Mouse (Mus musculus) thymus, adult 2 months (tissue): ENCODE results near the gene Eml2. TPM values are rescaled to one million over a fixed set of nuclear protein-coding genes. Genes with fewer than 3 reads are reported as not detected.
A peak's percentile ranks its signal among the peaks of the same experiment; 100 is the strongest.

ENCODE experiments used
- DNase-seq: peaks from one replicate; pipeline ENCODE4 v3.0.0; 2021
- H3K27ac ChIP-seq: fragments of 200-500 bp; 2 replicates; pipeline ENCODE4 v1.5.1; 2012; ENCODE audit warnings: low read length, control low read depth; ENCODE audit not compliant: control insufficient read depth, insufficient read depth
- H3K27me3 ChIP-seq: fragments of 200-500 bp; 2 replicates; pipeline ENCODE4 v1.6.1; 2012; ENCODE audit warnings: mild to moderate bottlenecking, low read length, moderate library complexity, mixed read lengths; ENCODE audit not compliant: control insufficient read depth, insufficient read depth
- H3K36me3 ChIP-seq: fragments of 200-500 bp; 2 replicates; pipeline ENCODE4 v1.6.1; 2012; ENCODE audit warnings: mild to moderate bottlenecking, low read length, moderate library complexity; ENCODE audit not compliant: control insufficient read depth, insufficient read depth
- H3K4me1 ChIP-seq: fragments of 200-500 bp; replicated peaks from 2 replicates; pipeline ENCODE4 v1.6.1; 2012; ENCODE audit warnings: low read length; ENCODE audit not compliant: control insufficient read depth, insufficient read depth
- H3K4me3 ChIP-seq: fragments of 200-500 bp; 2 replicates; pipeline ENCODE4 v1.5.1; 2012; ENCODE audit warnings: mild to moderate bottlenecking, low read length, control low read depth, moderate library complexity; ENCODE audit not compliant: control insufficient read depth, insufficient read depth
- CTCF ChIP-seq: fragments of 200-500 bp; IDR thresholded peaks from 2 replicates; pipeline ENCODE4 v1.5.1; 2012; ENCODE audit warnings: mild to moderate bottlenecking, control low read depth, low read length, moderate library complexity, borderline replicate concordance; ENCODE audit not compliant: control insufficient read depth, poor library complexity, insufficient read depth; ENCODE audit errors: extremely low read depth
- POLR2A ChIP-seq: fragments of 200-500 bp; IDR thresholded peaks from 2 replicates; pipeline ENCODE4 v1.6.1; 2012; ENCODE audit warnings: mild to moderate bottlenecking, low read length, control low read depth, moderate library complexity; ENCODE audit not compliant: control insufficient read depth, poor library complexity, insufficient read depth; ENCODE audit errors: extremely low read depth
- WGBS: fragments of 180-500 bp; shearing (Covaris S2); methylation state at CpG from one replicate; pipeline ENCODE4 v1.1.7; 2018; 5-methylcytosine and 5-hydroxymethylcytosine counted together
- polyA plus RNA-seq: library from polyadenylated mRNA; depleted of rRNA; stranded (reverse); fragments of >200 nt; gene quantifications from 2 replicates; pipeline ENCODE4 v1.2.3, GENCODE M21; 2012; rRNA removed

The Eml2 gene
- 38.9 and 40.3 TPM in 2 replicates for polyA plus RNA-seq

- no peak for TF ChIP-seq CTCF
- no peak for TF ChIP-seq POLR2A
- no peak for DNase-seq
- Histone ChIP-seq H3K27ac (no peak within 1 kb of the TSS), H3K4me1 (peaks cover 12% of the 10 kb centered on the region), H3K4me3 (no peak within 1 kb of the TSS), H3K27me3 (peaks cover 23% of the 10 kb centered on the region), H3K36me3 (no peaks in the 10 kb centered on the region)
- 10% methylated on average over 30 of the region's 30 CpGs for WGBS
These were observed at the start of gene Eml2 for GRCm38 (mm10) chr7:19175708-19176515. Gene Eml2, plus strand, starts transcription at chr7:19176421.

GRCm38 (mm10) chr7:19127744-19128143 lies 48.5 kb upstream of the Eml2 start:
- 89% methylated on average over 5 of the region's 5 CpGs for WGBS
- H3K27ac ChIP-seq: no peak overlapping the region
- no peak for TF ChIP-seq CTCF
- no peak for TF ChIP-seq POLR2A
- H3K36me3 ChIP-seq: no peaks in the 10 kb centered on the region
- no peak for DNase-seq
- no peak overlapping the region for H3K4me3 ChIP-seq
- H3K4me1 ChIP-seq: peaks cover 6% of the 10 kb centered on the region
- H3K27me3 ChIP-seq: no peaks in the 10 kb centered on the region

- no peak for DNase-seq
- Histone ChIP-seq H3K27ac (no peak overlapping the region), H3K27me3 (no peaks in the 10 kb centered on the region), H3K4me3 (no peak overlapping the region), H3K4me1 (peaks cover 6% of the 10 kb centered on the region), H3K36me3 (no peaks in the 10 kb centered on the region)
- TF ChIP-seq POLR2A (no peak), CTCF (no peak)
- 93% methylated on average over 5 of the region's 5 CpGs for WGBS
These were observed 46.8 kb upstream of the Eml2 start for GRCm38 (mm10) chr7:19129396-19129795.

GRCm38 (mm10) chr7:19130657-19131056 lies 45.6 kb upstream of the Eml2 start:
- Histone ChIP-seq H3K27ac (no peak overlapping the region), H3K36me3 (peaks cover 3% of the 10 kb centered on the region; the same call in 1 of the 2 replicates), H3K27me3 (no peaks in the 10 kb centered on the region), H3K4me3 (no peak overlapping the region), H3K4me1 (peaks cover 6% of the 10 kb centered on the region)
- 45% methylated on average over 4 of the region's 4 CpGs for WGBS
- TF ChIP-seq CTCF: no peak
- no peak for TF ChIP-seq POLR2A
- no peak for DNase-seq

GRCm38 (mm10) chr7:19131324-19131848 lies 44.8 kb upstream of the Eml2 start:
- DNase-seq: peak; percentile 92
- peak overlapping the region; percentile 42 for H3K4me3 ChIP-seq
- 1% methylated on average over 39 of the region's 39 CpGs for WGBS
- H3K36me3 ChIP-seq: peaks cover 10% of the 10 kb centered on the region; the same call in 1 of the 2 replicates
- TF ChIP-seq POLR2A (0 out of 2 replicates have a peak, but pooled peaks have one; percentile 42), CTCF (peak; percentile 90)
- H3K27ac ChIP-seq: no peak overlapping the region
- no peaks in the 10 kb centered on the region for H3K27me3 ChIP-seq
- H3K4me1 ChIP-seq: peaks cover 10% of the 10 kb centered on the region

GRCm38 (mm10) chr7:19136168-19136567 lies 40.1 kb upstream of the Eml2 start:
- H3K27me3 ChIP-seq: no peaks in the 10 kb centered on the region
- WGBS: 98% methylated on average over 13 of the region's 13 CpGs
- peaks cover 21% of the 10 kb centered on the region; the same call in 1 of the 2 replicates for H3K36me3 ChIP-seq
- H3K4me1 ChIP-seq: peaks cover 16% of the 10 kb centered on the region
- H3K4me3 ChIP-seq: no peak overlapping the region
- DNase-seq: no peak
- TF ChIP-seq CTCF: no peak
- no peak overlapping the region for H3K27ac ChIP-seq
